Mouse (Mus musculus) CH12.LX (cell line): ENCODE data around the gene Clec2l. TPM values are rescaled to one million over a fixed set of nuclear protein-coding genes. Genes with fewer than 3 reads are reported as not detected.

Source experiments
- DNase-seq: peaks from one replicate; pipeline ENCODE4 v3.0.0-alpha.2; 2013; ENCODE audit errors: extremely low read depth
- H3K27ac ChIP-seq: 2 replicates; pipeline ENCODE4 v1.5.1; 2012; ENCODE audit warnings: low read depth, mild to moderate bottlenecking, control low read depth, moderate library complexity; ENCODE audit not compliant: insufficient read depth
- H3K27me3 ChIP-seq: replicated peaks from 2 replicates; pipeline ENCODE3; 2012; ENCODE audit warnings: inconsistent platforms
- H3K36me3 ChIP-seq, 2 experiments: replicated peaks in 1 of 2; 2 replicates each; pipeline versions ENCODE3 to v1.6.1; 2012; ENCODE audit warnings: inconsistent platforms in 1 of 2, low read length in 1 of 2, mild to moderate bottlenecking in 1 of 2, mixed read lengths in 1 of 2, moderate library complexity in 1 of 2; ENCODE audit not compliant: control insufficient read depth in 1 of 2, insufficient read depth in 1 of 2
- H3K4me1 ChIP-seq, 2 experiments: 2 replicates each; pipeline ENCODE4 v1.6.1; 2012; ENCODE audit warnings: inconsistent platforms in 1 of 2, moderate library complexity in 1 of 2; ENCODE audit not compliant: insufficient read depth in 2 of 2, control insufficient read depth in 1 of 2
- H3K4me2 ChIP-seq: 2 replicates; pipeline ENCODE4 v1.6.1; 2012; ENCODE audit warnings: low read depth, mild to moderate bottlenecking, control low read depth; ENCODE audit not compliant: poor library complexity, insufficient read depth, severe bottlenecking
- H3K4me3 ChIP-seq, 3 experiments: fragments of 150-350 bp in 1 of 3; sonication (generic) in 1 of 3; replicated peaks in 1 of 3; 2 replicates each; pipeline versions ENCODE3 to v1.5.1; 2011 to 2012; ENCODE audit warnings: low read depth in 2 of 3, low read length in 2 of 3, mild to moderate bottlenecking in 2 of 3, moderate library complexity in 2 of 3, control low read depth in 1 of 3, improper control_type of control experiment in 1 of 3, inconsistent platforms in 1 of 3, mixed read lengths in 1 of 3; ENCODE audit not compliant: poor library complexity in 1 of 3
- H3K79me2 ChIP-seq: replicated peaks from 2 replicates; pipeline ENCODE4 v1.6.1; 2012; ENCODE audit warnings: mild to moderate bottlenecking, moderate library complexity; ENCODE audit not compliant: control insufficient read depth, poor library complexity, insufficient read depth, severe bottlenecking; ENCODE audit errors: extremely low read depth
- H3K9ac ChIP-seq: 2 replicates; pipeline ENCODE4 v1.6.1; 2012; ENCODE audit warnings: low read depth, mild to moderate bottlenecking, control low read depth, moderate library complexity; ENCODE audit not compliant: insufficient read depth
- H3K9me3 ChIP-seq: replicated peaks from 2 replicates; pipeline ENCODE3; 2012; ENCODE audit warnings: low read length, inconsistent platforms, mixed read lengths
- CHD1 ChIP-seq: IDR thresholded peaks from 2 replicates; pipeline ENCODE4 v1.6.1; 2012; ENCODE audit warnings: low read depth, low read length, improper control_type of control experiment, inconsistent platforms
- CTCF ChIP-seq, 2 experiments: IDR thresholded peaks in 1 of 2; conservative IDR thresholded peaks in 1 of 2; 2 replicates each; pipeline ENCODE4 v1.5.1; 2011 to 2012; ENCODE audit warnings: low read depth in 2 of 2, low read length in 2 of 2, improper control_type of control experiment in 1 of 2, inconsistent platforms in 1 of 2, mild to moderate bottlenecking in 1 of 2, moderate library complexity in 1 of 2
- HCFC1 ChIP-seq: IDR thresholded peaks from 2 replicates; pipeline ENCODE4 v1.6.1; 2012; ENCODE audit warnings: low read depth, mild to moderate bottlenecking, inconsistent platforms, low read length, improper control_type of control experiment
- IRF4 ChIP-seq: IDR thresholded peaks from 2 replicates; pipeline ENCODE4 v1.6.1; 2014; ENCODE audit warnings: low read depth, mild to moderate bottlenecking, inconsistent platforms, low read length, improper control_type of control experiment
- JUN ChIP-seq: IDR thresholded peaks from 2 replicates; pipeline ENCODE4 v1.6.1; 2011; ENCODE audit warnings: low read depth, mild to moderate bottlenecking, low read length, improper control_type of control experiment, moderate library complexity; ENCODE audit not compliant: insufficient read depth
- MAFK ChIP-seq: IDR thresholded peaks from 2 replicates; pipeline ENCODE4 v1.6.1; 2011; ENCODE audit warnings: low read length, improper control_type of control experiment; ENCODE audit not compliant: insufficient replicate concordance
- MAZ ChIP-seq: IDR thresholded peaks from 2 replicates; pipeline ENCODE4 v1.6.1; 2012; ENCODE audit warnings: low read depth, mild to moderate bottlenecking, inconsistent platforms, low read length, improper control_type of control experiment, moderate library complexity
- MYC ChIP-seq: IDR thresholded peaks from 2 replicates; pipeline ENCODE4 v1.6.1; 2011; ENCODE audit warnings: low read depth, mild to moderate bottlenecking, improper control_type of control experiment, low read length
- NRF1 ChIP-seq: IDR thresholded peaks from 2 replicates; pipeline ENCODE4 v1.6.1; 2014; ENCODE audit warnings: low read depth, mild to moderate bottlenecking, inconsistent platforms, low read length, improper control_type of control experiment, moderate library complexity
- POLR2A ChIP-seq: IDR thresholded peaks from 2 replicates; pipeline ENCODE4 v1.6.1; 2011; ENCODE audit warnings: low read depth, mild to moderate bottlenecking, improper control_type of control experiment, low read length
- SIN3A ChIP-seq: IDR thresholded peaks from 2 replicates; pipeline ENCODE4 v1.6.1; 2012; ENCODE audit warnings: low read length, improper control_type of control experiment, inconsistent platforms
- USF1 ChIP-seq: IDR thresholded peaks from 2 replicates; pipeline ENCODE4 v1.6.1; 2014; ENCODE audit warnings: low read depth, mild to moderate bottlenecking, inconsistent platforms, low read length, improper control_type of control experiment
- USF2 ChIP-seq: conservative IDR thresholded peaks from 2 replicates; pipeline ENCODE4 v1.6.1; 2011; ENCODE audit warnings: low read depth, low read length, improper control_type of control experiment
- ZKSCAN1 ChIP-seq: IDR thresholded peaks from 2 replicates; pipeline ENCODE4 v1.6.1; 2012; ENCODE audit warnings: low read depth, inconsistent platforms, low read length, improper control_type of control experiment, borderline replicate concordance
- ZNF384 ChIP-seq: IDR thresholded peaks from 2 replicates; pipeline ENCODE4 v1.6.1; 2012; ENCODE audit warnings: low read depth, low read length, improper control_type of control experiment, inconsistent platforms
- dilution Hi-C: fragments of 300-500 bp; cut with MboI; formaldehyde crosslinking; loops from 2 replicates; pipeline ENCODE4 v1.14.3; 2020; ENCODE audit warnings: low sequenced_read_pairs; ENCODE audit not compliant: extremely low pct_unique_long_range_greater_than_20kb, extremely low pct_ligation_motif_present
- in situ Hi-C: fragments of 300-500 bp; cut with MboI; formaldehyde crosslinking; loops from 3 replicates; pipeline ENCODE4 v1.14.3; 2019; ENCODE audit warnings: low sequenced_read_pairs, low pct_ligation_motif_present, low pct_unique_long_range_greater_than_20kb, mixed read lengths
- polyA plus RNA-seq: library from polyadenylated mRNA; unstranded; fragments of >175 nt; gene quantifications from 2 replicates; pipeline ENCODE4 v1.2.1, GENCODE M21; 2012; ENCODE audit warnings: low read depth; ENCODE audit not compliant: insufficient read length
- total RNA-seq, 2 experiments: library from RNA; depleted of rRNA; stranded (reverse); fragments of 300-350 nt in 1 of 2; fragments of >200 nt in 1 of 2; gene quantifications; 2 replicates each; pipeline ENCODE4 v1.2.3; 2012 to 2014

The Clec2l gene
- total and polyA plus RNA-seq, 3 experiments = 0.17 to 0.26 (median 0.21) TPM

DNA sequence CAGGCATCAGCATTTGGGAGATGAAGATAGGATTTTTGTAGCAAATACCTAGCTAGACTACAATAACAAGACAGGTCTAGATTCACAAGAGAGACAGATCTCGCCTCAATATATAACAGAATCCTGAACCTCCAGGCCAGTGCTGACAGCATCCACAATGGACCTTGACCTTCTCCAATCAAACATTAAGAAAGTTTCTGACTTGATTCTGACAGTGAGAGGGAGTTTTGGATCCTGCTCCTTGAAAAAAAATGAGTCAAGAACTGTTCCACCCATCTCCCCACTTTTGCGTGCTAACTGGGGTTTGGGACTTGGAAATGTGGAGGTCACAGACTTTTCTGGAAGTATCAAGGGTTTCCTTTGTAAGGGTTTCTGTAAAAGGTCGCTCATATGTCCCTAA, 62.6 kb downstream of the Clec2l start:
- in situ Hi-C loops = loop anchor here (25.0 kb wide), 1 partner anchor 337 kb away; no protein-coding TSS in a partner anchor
- H3K9ac ChIP-seq = no peak overlapping the region
- peaks cover 10 to 55% of the 10 kb centered on the region in 2 experiments for H3K4me1 ChIP-seq
- no peak for TF ChIP-seq CHD1
- no peak for TF ChIP-seq USF1
- no peak for TF ChIP-seq IRF4
- TF ChIP-seq MAZ = no peak
- no peak for TF ChIP-seq JUN
- TF ChIP-seq MYC = no peak
- no peak for TF ChIP-seq HCFC1
- TF ChIP-seq NRF1 = no peak
- TF ChIP-seq SIN3A = no peak
- TF ChIP-seq USF2 = no peak
- TF ChIP-seq POLR2A = no peak
- TF ChIP-seq ZKSCAN1 = no peak
- no peak for TF ChIP-seq CTCF (conservative IDR thresholded peaks at IDR 0.05 in 1 of 2, IDR thresholded peaks at IDR 0.05 in 1 of 2; ENCODE audit: low read depth in 2 of 2, low read length in 2 of 2)
- no peak for TF ChIP-seq MAFK
- no peak for TF ChIP-seq ZNF384
- H3K4me3 ChIP-seq = no peak overlapping the region
- no peaks in the 10 kb centered on the region for H3K79me2 ChIP-seq
- peaks cover 3 to 9% of the 10 kb centered on the region in 2 experiments for H3K36me3 ChIP-seq
- H3K4me2 ChIP-seq = no peak overlapping the region
- no peaks in the 10 kb centered on the region for H3K9me3 ChIP-seq
- dilution Hi-C loops = no loop called here
- DNase-seq = no peak
- H3K27me3 ChIP-seq = no peaks in the 10 kb centered on the region
- H3K27ac ChIP-seq = no peak overlapping the region

Other genes starting within 250 kb of the Clec2l start
- gene Ubn2, start 229.1 kb upstream of the Clec2l start, total RNA-seq (2012; rRNA removed) = 4.3 and 4.7 TPM in 2 replicates
- 4.9 and 5.2 TPM in 2 replicates for gene Ubn2, start 229.1 kb upstream of the Clec2l start, total RNA-seq (2014; rRNA removed)
- gene Ubn2, start 229.1 kb upstream of the Clec2l start, polyA plus RNA-seq = 6.1 and 7.2 TPM in 2 replicates
- gene Fmc1, start 129.6 kb upstream of the Clec2l start, total RNA-seq (2012; rRNA removed) = 65.3 and 78.2 TPM in 2 replicates
- gene Fmc1, start 129.6 kb upstream of the Clec2l start, total RNA-seq (2014; rRNA removed) = 45.2 and 47.3 TPM in 2 replicates
- gene Fmc1, start 129.6 kb upstream of the Clec2l start, polyA plus RNA-seq = 23.1 and 30.4 TPM in 2 replicates
- 62.0 and 62.5 TPM in 2 replicates for gene Luc7l2, start 111.7 kb upstream of the Clec2l start, total RNA-seq (2012; rRNA removed)
- gene Luc7l2, start 111.7 kb upstream of the Clec2l start, total RNA-seq (2014; rRNA removed) = 92.5 and 99.9 TPM in 2 replicates
- gene Luc7l2, start 111.7 kb upstream of the Clec2l start, polyA plus RNA-seq = 173 and 183 TPM in 2 replicates
- gene Klrg2, start 25.8 kb upstream of the Clec2l start, total RNA-seq (2012; rRNA removed) = 0.34 and 0.76 TPM in 2 replicates
- 0.12 and 0.22 TPM in 2 replicates for gene Klrg2, start 25.8 kb upstream of the Clec2l start, total RNA-seq (2014; rRNA removed)
- gene Klrg2, start 25.8 kb upstream of the Clec2l start, polyA plus RNA-seq = 0.19 and 0.27 TPM in 2 replicates
- not detected in 2 replicates for gene Tbxas1, start 212.3 kb downstream of the Clec2l start, total RNA-seq (2012; rRNA removed)
- not detected in 2 replicates for gene Tbxas1, start 212.3 kb downstream of the Clec2l start, total RNA-seq (2014; rRNA removed)
- not detected in 2 replicates for gene Tbxas1, start 212.3 kb downstream of the Clec2l start, polyA plus RNA-seq
- 1.8 and 2.6 TPM in 2 replicates for gene Hipk2, start 213.1 kb downstream of the Clec2l start, total RNA-seq (2012; rRNA removed)
- gene Hipk2, start 213.1 kb downstream of the Clec2l start, total RNA-seq (2014; rRNA removed) = 1.6 and 1.8 TPM in 2 replicates
- gene Hipk2, start 213.1 kb downstream of the Clec2l start, polyA plus RNA-seq = 4.2 and 5.3 TPM in 2 replicates